Mouse (Mus musculus): ENCODE data around the gene Armh4.
"Not testable (repeated sequence)": the region's sequence is repeated elsewhere in the genome, so short reads cannot be mapped to it uniquely, and the experiment has no call there.

Gene Armh4

DNA sequence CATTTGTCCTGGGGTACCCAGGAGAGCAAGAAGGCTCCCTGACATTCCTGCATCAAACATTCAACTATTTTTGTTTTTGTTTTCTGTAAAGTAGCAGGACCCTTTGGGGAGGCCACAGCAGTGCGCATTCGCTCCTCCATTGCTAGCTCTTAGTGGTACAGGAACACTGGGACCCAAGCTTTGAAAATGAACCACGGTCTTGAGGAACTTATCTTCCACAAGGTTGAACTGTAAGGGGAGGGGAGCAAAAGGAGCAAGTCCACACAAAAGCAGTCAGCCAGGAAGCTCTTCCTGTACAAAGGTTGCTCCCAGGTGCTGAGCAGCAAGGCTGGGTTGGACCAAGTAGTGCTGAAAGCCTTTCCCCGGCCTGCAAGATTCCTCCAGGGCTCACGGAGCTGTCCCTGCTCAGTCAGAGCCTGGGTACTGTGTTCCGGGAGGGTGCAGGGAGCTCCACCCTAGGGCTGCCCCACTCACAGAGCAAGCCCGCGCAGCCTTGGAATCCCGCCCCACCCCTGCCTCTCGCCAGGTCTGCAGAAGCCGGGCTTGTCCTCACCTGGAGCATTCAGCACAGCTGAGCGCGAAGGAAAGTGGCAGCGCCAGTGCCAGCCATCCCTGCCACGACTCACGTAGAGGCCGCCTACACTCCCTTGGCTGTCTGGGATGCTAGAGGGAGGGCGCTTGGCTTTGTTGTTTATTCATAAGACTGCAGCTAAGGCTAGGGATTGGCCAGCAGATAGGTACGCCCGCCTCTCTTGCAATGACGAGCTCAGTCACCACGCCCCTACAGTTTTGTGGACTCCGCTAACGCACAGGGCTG lies at the start of gene Armh4:
Gene Armh4, minus strand, starts transcription at position 669 of the 817 bp plus-strand sequence.
- DNase-seq (ENCODE audit: low spot score): peak; percentile 68

DNA sequence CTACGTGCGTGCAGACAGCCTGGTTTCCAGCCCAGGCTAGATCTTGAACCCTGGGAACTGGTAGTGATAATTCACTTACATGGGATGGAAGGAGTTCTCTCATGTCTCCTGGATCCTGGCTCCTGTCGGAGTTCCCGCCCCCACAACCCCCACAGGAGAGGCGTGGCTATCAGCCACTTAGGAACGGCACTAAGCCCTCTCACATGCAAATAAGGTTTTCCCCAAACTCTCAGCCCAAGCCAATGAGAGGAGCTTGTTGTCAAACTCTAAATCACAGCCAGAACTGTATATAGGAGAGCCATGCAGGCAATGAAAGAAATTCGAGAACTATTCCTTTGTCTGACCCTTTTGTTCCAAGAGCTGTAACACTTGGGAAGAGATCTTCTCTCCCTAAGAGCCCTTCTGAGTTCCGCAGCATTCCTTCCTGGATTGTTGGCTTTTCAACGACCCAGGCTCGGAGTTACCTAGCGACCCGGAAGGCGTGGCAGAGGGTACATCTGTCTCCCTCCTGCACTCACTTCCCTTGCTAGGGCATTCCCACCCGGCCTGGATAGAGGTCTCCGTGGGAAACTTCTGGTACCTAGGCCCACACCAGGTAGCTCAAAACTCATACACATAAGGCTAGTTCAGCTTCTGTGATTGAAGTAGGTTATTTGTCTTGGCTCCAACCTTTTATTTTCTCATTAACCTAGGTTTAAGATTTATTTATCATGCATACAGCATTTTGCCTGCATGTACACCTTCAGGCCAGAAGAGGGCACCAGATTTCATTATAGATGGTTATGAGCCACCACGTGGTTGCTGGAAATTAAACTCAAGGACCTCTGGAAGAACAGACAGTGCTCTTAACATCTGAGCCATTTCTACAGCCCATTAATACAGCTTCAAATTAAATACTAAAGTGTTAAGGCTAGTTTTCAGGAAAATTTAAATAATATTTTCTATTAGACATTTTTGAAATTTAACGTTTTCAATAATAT lies 46.3 kb upstream of the Armh4 start:
- no peak for DNase-seq (ENCODE audit: low spot score)

DNA sequence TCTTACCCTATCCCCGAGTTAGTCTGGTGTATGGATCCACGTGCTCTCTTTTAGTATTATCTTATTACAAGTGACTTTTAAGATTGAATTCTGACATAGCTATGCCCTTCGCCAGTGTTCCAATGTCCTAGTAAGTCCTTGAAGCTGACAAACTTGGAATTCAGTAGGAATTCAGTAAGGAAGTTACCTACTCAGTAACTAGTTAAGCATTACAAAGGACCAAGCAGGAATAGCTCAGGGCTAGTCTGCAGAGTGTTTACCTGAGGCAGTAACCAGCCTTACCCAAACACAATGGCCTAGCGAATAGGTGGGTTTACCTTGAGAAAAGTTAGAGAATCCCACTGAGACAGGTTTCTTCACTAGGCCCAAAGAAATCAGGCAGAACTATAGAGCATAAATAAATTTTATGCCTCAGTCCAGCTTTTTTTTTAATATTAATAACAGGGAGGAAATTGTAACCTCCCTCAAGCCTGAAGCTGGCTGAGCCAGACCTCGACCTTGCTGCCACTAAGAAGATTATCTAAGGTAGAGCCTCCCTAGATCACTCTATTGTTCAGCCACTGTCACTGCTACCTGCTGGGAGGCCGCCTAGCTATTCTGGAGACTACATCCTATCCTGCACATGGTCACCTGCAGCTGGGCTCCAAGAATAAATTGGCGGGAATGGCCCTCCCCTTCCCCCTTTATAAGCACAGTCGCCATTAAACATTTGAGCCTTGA lies 36.7 kb upstream of the Armh4 start:
- DNase-seq (ENCODE audit: low spot score): not testable (repeated sequence)

DNA sequence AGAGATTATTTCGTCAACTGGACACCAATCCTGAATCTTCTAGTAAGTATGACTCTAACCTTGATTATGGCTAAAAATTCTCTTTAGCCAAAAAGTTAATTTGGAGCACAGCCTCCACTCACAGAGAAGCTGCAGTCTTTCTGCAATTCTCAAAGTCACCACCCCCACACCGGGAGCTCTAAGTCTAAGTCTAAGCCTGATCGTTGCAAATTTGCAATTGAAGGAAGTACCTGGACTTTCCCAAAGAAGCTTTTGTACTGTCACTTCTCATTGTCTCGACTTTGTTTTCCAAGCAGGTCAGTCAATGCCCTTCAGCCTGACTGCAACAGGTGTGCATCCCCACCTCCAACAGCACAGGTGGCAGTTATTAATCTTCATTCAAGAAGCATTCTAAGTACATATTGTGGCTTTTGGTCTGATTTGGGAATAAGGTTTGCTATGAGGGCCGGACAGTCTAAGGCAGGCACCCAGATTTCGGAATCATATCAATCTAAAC lies 35.6 kb upstream of the Armh4 start:
- DNase-seq (ENCODE audit: low spot score): not testable (repeated sequence)

DNA sequence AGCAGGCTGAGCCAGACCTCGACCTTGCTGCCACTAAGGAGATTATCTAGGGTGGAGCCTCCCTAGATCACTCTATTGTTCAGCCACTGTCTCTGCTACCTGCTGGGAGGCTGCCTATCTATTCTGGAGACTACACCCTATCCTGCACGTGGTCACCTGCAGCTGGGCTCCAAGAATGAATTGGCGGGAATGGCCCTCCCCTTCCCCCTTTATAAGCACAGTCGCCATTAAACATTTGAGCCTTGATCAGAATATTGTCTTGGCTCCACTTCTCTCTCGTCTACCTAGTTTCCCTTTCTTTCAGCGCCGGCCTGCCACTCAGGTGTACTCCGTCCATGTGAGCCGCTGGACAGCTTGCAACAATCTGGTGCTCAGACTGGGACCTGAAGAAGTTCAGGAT lies 29.8 kb upstream of the Armh4 start:
- not testable (repeated sequence) for DNase-seq (ENCODE audit: low spot score)

DNA sequence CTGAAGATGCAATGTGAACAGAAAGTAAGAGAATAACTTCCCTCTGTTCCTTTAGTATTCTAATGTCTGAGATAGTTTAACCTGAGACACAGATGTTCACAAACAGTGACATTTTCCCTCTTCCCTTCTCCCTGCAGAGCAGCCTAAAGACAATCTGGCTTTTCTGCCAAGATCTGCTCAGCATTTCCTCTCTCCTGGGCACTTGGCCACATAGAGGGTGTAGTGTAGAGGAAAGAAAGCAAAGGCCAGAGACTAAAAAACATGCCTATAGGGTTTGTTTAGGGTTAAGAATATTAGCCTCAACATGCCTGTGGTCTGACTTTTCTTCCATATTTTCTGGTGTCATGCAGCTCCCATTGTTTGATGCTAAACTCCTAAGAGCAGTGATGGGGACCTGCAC lies 21.9 kb upstream of the Armh4 start:
- not testable (repeated sequence) for DNase-seq (ENCODE audit: low spot score)

DNA sequence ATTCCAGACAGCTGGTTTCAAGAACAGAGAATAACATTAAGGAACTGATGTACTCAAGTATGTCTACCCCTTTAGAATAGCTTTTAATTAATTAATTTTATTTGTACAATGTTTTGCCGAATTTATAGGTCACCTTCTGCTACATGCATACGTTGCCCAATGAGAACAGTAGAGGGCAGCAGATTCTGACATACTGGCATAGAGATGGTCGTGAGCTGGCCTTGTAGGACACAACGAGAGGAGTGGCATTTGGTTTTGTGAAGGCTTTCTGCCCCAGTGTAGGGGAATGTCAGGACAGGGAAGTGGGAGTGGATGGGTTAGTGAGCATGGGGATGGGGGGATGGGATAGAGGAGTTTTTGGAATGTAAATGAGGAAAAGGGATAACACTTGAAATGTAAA lies 18.3 kb upstream of the Armh4 start:
- DNase-seq (ENCODE audit: low spot score): no peak

DNA sequence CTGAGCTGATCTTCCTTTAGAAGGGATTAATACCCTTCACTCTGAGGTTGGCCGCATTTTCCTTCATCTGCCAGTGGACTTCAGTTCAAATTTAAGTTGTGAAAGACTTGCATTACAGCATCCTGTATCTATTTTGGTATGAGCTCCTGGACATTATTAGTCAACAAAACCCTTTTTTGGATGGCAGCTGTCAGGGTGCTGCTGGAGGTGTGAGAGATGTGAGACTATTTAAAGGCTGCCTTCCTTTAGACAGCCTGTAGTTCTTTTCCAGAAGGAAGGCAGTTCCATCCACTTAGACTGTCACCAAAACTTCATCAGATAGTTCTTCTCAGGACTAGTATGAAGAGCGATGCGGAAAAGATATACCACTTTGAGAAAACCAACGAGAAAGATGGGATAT lies 10.8 kb upstream of the Armh4 start:
- DNase-seq (ENCODE audit: low spot score): no peak

DNA sequence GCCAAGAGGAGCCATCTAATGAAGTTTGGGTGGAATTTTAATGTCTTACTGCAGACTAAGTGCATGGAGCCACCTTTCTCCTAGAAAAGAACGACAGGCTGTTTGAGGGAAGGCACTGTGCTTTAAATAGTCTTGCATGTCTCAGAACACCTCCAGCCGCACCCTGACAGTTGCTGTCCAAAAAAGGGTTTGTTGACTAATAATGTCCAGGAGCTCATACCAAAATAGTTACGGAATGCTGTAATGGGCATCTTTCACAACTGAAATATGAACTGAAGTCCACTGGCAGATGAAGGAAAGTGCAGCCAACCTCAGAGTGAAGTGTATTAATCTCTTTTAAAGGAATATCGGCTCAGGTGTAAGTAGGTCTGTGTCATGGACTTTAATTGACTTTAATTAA lies 7.4 kb upstream of the Armh4 start:
- DNase-seq (ENCODE audit: low spot score): no peak

DNA sequence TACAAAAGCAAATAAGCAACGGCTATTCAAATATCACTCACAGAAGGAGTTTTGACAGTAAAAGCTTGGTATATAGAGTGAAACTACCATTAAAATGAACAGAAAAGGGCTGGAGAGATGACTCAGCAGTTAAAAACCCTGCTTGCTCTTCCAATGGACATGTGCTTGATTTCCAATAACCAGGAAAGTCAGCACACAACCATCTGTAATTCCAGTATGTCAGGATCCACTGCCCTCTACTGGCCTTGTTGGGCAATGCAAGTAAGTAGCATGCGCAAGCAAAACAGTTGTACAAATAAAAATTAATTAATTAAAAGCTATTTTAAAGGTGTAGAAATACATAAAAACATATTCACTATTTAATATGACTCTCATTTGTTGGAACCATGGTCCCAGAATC lies 2.6 kb upstream of the Armh4 start:
- DNase-seq (ENCODE audit: low spot score): peak; percentile 55

DNA sequence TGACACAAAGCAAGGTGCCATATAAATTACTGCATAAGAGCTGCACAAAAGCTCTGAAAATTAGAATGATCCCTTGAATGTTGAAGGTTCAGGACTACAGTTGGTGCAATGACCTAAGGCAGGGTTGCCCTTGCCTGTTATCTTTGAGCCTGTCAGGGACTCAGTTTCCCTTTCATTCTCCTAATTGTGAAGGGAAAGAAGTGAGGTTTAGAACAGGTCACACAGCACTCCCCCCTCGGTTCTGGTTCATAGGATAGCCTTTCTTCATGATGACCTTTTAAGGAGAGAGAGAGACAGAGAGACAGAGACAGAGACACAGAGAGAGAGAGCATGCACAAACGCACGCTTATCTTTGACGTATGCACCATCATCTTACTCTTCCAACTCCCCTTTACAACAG lies 683 bp upstream of the Armh4 start:
- DNase-seq (ENCODE audit: low spot score): no peak

DNA sequence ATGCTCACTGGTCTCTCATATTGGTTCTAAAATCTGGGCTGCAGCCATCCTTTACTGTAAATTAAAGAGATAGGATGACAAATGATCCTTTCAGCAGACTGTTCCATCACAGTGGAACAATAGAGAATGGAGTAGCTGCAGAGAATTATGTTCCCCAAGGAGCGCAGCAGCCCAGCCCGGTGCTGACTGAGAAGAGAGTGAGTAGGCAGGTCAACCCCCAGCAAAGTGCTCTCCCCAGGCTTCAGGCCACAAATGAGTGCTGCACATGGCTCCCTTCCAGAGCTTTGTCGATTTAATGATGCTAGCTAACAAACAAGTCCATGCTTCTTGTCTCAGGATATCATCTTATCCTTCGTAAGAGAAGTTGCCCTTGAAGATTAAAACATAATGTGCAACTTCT lies 2.8 kb downstream of the Armh4 start:
- DNase-seq (ENCODE audit: low spot score): no peak

DNA sequence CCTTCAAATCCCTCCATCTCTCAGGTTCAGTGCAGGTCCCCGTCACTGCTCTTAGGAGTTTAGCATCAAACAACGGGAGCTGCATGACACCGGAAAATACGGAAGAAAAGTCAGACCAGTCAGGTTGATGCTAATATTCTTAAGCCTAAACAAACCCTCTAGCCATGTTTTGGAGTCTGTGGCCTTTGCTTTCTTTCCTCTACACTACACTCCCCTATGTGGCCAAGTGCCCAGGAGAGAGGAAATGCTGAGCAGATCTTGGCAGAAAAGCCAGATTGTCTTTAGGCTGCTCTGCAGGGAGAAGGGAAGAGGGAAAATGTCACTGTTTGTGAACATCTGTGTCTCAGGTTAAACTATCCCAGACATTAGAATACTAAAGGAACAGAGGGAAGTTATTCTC lies 5.6 kb downstream of the Armh4 start:
- DNase-seq (ENCODE audit: low spot score): not testable (repeated sequence)

DNA sequence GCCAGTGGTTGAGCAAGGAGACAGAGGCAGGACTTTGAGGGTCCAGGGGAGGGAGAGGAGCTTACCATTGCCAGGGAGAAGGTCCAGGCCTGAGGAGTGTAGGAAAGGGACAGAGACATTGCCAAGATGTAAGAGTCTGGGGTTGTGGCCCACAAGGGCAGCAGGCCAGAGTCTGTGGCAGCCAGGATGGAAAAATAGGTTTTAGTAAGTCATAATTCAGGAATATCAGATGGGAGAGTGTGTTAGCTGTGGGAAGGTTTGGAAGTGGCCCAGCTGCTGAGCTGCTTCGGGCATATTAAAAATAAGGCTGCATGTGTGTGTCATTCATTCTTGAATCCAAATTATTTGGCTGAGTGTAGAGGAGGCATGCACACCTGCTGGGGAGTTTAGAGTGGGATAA lies 11.4 kb downstream of the Armh4 start:
- no peak for DNase-seq (ENCODE audit: low spot score)

DNA sequence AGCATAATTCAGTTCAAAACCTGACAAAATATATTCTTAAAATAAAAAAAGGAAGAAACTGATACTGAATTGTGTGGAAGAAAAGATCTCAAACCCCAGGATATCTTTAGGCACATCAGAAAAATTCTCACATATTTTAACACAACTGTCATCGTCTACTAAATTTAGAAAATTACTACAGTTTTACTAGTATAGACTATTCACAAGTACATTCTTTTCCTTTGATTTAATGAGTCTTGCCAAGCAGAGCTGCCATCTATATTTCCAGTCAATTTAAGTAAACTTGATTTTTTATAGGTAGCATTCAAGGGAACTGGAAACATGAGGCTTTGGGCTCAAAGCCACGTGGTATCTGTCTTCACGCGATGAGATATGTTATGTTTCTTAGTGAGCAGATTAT lies 16.6 kb downstream of the Armh4 start:
- no peak for DNase-seq (ENCODE audit: low spot score)

DNA sequence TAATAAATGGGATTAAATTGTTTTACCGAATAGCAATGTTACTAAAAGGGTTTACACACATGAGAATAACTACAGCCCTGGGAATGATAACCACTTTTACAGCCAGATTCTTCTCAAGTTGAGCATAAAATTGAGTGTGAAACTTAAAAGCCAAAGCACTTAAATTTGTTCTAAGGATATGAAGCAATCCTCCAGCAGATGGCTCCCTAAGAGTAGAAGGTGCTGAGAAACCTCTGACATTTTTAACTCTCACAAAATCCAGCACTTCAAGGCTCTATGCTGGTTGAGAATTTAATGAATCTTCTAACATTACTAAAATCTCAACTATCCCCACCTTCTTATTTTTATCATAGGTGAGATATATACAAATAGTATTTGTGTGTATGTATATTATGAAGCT lies 27.3 kb downstream of the Armh4 start:
- DNase-seq (ENCODE audit: low spot score): no peak

DNA sequence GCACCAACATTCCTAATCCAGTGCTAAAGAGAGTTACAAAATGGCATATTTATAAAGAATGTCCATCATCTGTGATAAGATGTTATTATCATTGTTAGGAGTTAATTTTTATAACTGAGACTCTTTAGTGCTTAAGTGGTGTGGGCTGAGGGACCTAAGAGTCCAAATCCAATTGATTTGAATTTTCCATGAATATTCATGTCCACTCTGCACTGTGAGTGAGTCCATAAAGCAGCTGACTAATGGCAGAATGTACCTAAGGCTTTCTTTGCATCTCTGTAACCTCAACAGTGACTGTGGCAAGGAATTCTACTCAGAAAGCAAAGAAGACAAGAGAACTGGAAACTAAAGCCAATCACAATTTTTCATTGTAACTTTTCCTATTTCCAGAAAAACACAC lies 30.6 kb downstream of the Armh4 start:
- no peak for DNase-seq (ENCODE audit: low spot score)

DNA sequence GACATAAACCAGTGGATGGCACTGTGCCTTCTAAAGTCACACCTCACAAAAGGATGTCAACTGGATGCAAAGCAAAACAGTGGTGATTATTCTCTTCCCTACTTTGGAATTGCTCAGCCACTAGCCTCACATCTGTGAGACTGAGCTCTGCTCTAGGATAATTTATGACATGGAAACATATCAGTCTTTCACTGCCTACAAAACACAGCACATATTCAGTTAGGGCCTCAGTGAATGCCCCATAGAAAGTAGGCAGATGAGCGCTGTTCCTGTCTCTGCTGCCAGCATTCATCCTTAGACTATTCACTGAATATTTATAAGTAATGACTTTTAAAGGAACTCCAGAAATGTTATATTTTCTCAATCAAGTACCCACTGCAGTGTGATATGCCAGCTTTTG lies 37.3 kb downstream of the Armh4 start:
- no peak for DNase-seq (ENCODE audit: low spot score)

DNA sequence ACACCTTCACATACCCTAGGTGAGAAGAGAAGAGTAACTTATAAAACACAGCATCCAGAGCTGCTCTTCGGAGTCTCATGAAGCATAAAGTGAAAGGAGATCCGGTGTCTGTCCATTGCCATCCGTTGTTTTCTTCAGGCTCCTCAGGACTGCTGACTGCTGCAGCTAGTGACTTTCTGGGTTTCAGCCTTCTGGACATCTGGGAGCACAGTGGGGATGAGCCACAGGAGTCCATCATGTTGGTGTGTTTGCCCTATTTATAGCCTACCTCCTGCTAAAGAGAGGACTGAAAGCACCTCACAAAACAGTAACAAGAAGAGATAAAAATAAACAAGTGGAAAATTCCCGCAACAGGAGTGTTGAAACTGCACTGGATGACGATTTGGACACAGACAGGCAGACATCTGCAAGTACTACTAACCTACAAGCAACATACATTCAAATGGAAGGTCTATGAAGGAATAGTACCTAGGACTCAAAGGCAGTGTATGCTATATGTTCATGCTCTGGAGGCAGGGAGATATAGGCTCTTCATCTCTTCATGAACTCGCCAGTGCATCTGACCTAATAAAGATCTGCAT lies 39.1 kb downstream of the Armh4 start:
- DNase-seq (ENCODE audit: low spot score): no peak

DNA sequence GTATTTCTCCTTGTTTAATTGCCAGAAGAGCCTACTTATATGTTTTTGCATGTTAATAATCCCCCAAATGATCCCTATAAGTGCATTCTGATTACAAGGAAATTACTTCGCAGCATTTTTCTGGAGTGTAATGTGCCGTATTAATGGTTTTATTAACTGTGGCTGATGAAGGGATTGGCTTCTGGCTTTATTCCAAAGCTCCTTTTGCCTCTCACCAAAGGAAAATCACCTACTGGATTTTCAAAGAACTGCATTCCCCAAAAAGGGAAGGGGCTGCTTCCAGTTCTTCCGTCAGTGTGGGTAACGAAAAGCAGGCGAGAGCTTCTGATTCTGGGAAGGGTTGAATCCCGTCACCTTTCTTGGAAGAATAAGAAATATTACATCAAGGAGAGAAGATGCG lies 43.9 kb downstream of the Armh4 start:
- no peak for DNase-seq (ENCODE audit: low spot score)

DNA sequence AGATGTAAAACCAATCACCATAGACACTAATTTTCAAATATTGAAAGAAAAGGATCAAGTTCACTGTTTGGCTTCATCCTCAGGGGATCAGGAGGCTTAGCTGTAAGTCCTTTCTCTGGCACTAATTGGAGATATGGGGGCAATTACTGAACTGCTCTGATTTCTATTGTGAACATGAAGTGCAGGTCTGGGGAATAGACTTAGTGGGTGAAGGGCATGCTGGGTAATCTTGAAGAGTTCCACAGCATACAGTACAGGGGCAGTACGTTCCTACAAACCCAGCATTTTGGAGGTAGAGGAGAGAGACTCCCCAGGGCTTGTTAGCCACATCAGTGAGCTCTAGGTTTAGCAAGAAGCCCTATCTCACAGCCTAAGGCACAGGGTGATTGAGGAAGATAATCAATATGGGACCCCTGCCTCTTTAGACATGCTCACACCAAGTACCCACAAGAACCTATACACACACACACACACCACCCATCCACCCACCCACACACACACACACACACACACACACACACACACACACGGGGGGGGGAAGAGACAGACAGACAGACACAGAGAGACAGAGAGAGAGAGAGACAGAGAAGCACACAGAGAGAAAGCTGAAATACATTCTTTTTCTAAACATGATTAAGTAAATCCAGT lies 44.6 kb downstream of the Armh4 start:
- DNase-seq (ENCODE audit: low spot score): no peak
